In genomic region chr2:84258339-84259006, GRCm38 (mm10) we compare ENCODE assay signal across 24 mouse cellular contexts.
"Had no signal": no experiment of that assay in that cellular context is flagged by ENCODE, and none has a peak within 500 bp of the region (broad histone marks: within the 10 kb centered on the region; RNA-seq: fewer than 3 reads in every experiment).

No protein-coding gene starts in this region.

- H3K9ac ChIP-seq: heart, embryonic 12.5 days; hindbrain, embryonic 12.5 days; hindbrain, embryonic 14.5 days; limb, embryonic 13.5 days; limb, embryonic 15.5 days; liver, embryonic 12.5 days; liver, embryonic 14.5 days had no signal

- DNase-seq: gastrocnemius, adult 2 months; gastrocnemius, postnatal 10 days; gastrocnemius, postnatal 25 days; heart, adult 18-20 months; heart, postnatal 10 days; heart, postnatal 4 days; kidney, adult 11 months; kidney, postnatal 14 days; layer of hippocampus, adult 9-11 months; layer of hippocampus, postnatal 36 days; left cerebral cortex, postnatal 4 days; lung, adult 18-20 months had no signal

- H3K36me3 ChIP-seq: heart, embryonic 10.5 days; heart, embryonic 12.5 days; hindbrain, embryonic 10.5 days; hindbrain, embryonic 12.5 days; limb, embryonic 13.5 days; limb, embryonic 15.5 days; liver, embryonic 12.5 days had no signal

- H3K27ac ChIP-seq: gastrocnemius, adult 2 months; heart, embryonic 10.5 days; hindbrain, embryonic 10.5 days; hindbrain, embryonic 12.5 days; hindbrain, embryonic 14.5 days; limb, embryonic 13.5 days; limb, embryonic 15.5 days; liver, embryonic 12.5 days; liver, embryonic 14.5 days had no signal

- H3K27me3 ChIP-seq: heart, embryonic 12.5 days; hindbrain, embryonic 12.5 days; limb, embryonic 13.5 days; limb, embryonic 15.5 days; liver, embryonic 12.5 days had no signal

- H3K9me3 ChIP-seq: heart, embryonic 10.5 days; heart, embryonic 12.5 days; hindbrain, embryonic 10.5 days; hindbrain, embryonic 12.5 days; limb, embryonic 13.5 days; limb, embryonic 15.5 days; liver, embryonic 12.5 days had no signal

- ATAC-seq: forebrain, embryonic 16.5 days; hindbrain, embryonic 16.5 days; intestine, embryonic 16.5 days; liver, embryonic 12.5 days had no signal

- H3K4me2 ChIP-seq: heart, embryonic 12.5 days; hindbrain, embryonic 12.5 days; hindbrain, embryonic 14.5 days; limb, embryonic 13.5 days; limb, embryonic 15.5 days; liver, embryonic 12.5 days had no signal

- H3K4me3 ChIP-seq: gastrocnemius, adult 2 months; heart, embryonic 10.5 days; heart, embryonic 12.5 days; hindbrain, embryonic 10.5 days; hindbrain, embryonic 12.5 days; limb, embryonic 13.5 days; limb, embryonic 15.5 days; liver, embryonic 12.5 days had no signal

- H3K4me1 ChIP-seq: heart, embryonic 10.5 days; heart, embryonic 12.5 days; hindbrain, embryonic 10.5 days; hindbrain, embryonic 12.5 days; limb, embryonic 15.5 days had no signal
